Mouse (Mus musculus): ENCODE measurements around the gene Lcp2.

Lcp2 gene

GRCm38 (mm10) chr11:34042808-34043207 is 3.9 kb upstream of the Lcp2 start:
- DNase-seq (ENCODE audit: extremely low read depth, insufficient read length, low spot score) = no peak

- no peak for DNase-seq (ENCODE audit: extremely low read depth, insufficient read length, low spot score)
Measured at GRCm38 (mm10) chr11:34047542-34047937, 820 bp downstream of the Lcp2 start.

GRCm38 (mm10) chr11:34048375-34049124 is 1.8 kb downstream of the Lcp2 start:
- DNase-seq (ENCODE audit: extremely low read depth, insufficient read length, low spot score) = no peak

- no peak for DNase-seq (ENCODE audit: extremely low read depth, insufficient read length, low spot score)
Measured at GRCm38 (mm10) chr11:34049125-34049379, 2.3 kb downstream of the Lcp2 start.

- no peak for DNase-seq (ENCODE audit: extremely low read depth, insufficient read length, low spot score)
Measured at GRCm38 (mm10) chr11:34050063-34050462, 3.3 kb downstream of the Lcp2 start.

GRCm38 (mm10) chr11:34050643-34051042 is 3.9 kb downstream of the Lcp2 start:
- DNase-seq (ENCODE audit: extremely low read depth, insufficient read length, low spot score) = no peak

GRCm38 (mm10) chr11:34053031-34053818 is 6.5 kb downstream of the Lcp2 start:
- no peak for DNase-seq (ENCODE audit: extremely low read depth, insufficient read length, low spot score)

GRCm38 (mm10) chr11:34054031-34054727 is 7.5 kb downstream of the Lcp2 start:
- DNase-seq (ENCODE audit: extremely low read depth, insufficient read length, low spot score) = no peak

GRCm38 (mm10) chr11:34056715-34057114 is 10.0 kb downstream of the Lcp2 start:
- no peak for DNase-seq (ENCODE audit: extremely low read depth, insufficient read length, low spot score)

- DNase-seq (ENCODE audit: extremely low read depth, insufficient read length, low spot score) = no peak
Measured at GRCm38 (mm10) chr11:34058332-34058731, 11.6 kb downstream of the Lcp2 start.

- no peak for DNase-seq (ENCODE audit: extremely low read depth, insufficient read length, low spot score)
Measured at GRCm38 (mm10) chr11:34058960-34059359, 12.2 kb downstream of the Lcp2 start.

GRCm38 (mm10) chr11:34061740-34062139 is 15.0 kb downstream of the Lcp2 start:
- no peak for DNase-seq (ENCODE audit: extremely low read depth, insufficient read length, low spot score)

- DNase-seq (ENCODE audit: extremely low read depth, insufficient read length, low spot score) = no peak
Measured at GRCm38 (mm10) chr11:34063257-34063656, 16.5 kb downstream of the Lcp2 start.

GRCm38 (mm10) chr11:34063702-34064485 is 17.2 kb downstream of the Lcp2 start:
- no peak for DNase-seq (ENCODE audit: extremely low read depth, insufficient read length, low spot score)

GRCm38 (mm10) chr11:34070596-34070995 is 23.9 kb downstream of the Lcp2 start:
- no peak for DNase-seq (ENCODE audit: extremely low read depth, insufficient read length, low spot score)

GRCm38 (mm10) chr11:34072309-34072708 is 25.6 kb downstream of the Lcp2 start:
- no peak for DNase-seq (ENCODE audit: extremely low read depth, insufficient read length, low spot score)

- DNase-seq (ENCODE audit: extremely low read depth, insufficient read length, low spot score) = no peak
Measured at GRCm38 (mm10) chr11:34073776-34074175, 27.1 kb downstream of the Lcp2 start.

GRCm38 (mm10) chr11:34077870-34078269 is 31.1 kb downstream of the Lcp2 start:
- no peak for DNase-seq (ENCODE audit: extremely low read depth, insufficient read length, low spot score)

GRCm38 (mm10) chr11:34078581-34078980 is 31.9 kb downstream of the Lcp2 start:
- DNase-seq (ENCODE audit: extremely low read depth, insufficient read length, low spot score) = no peak

GRCm38 (mm10) chr11:34079542-34080464 is 33.1 kb downstream of the Lcp2 start:
- no peak for DNase-seq (ENCODE audit: extremely low read depth, insufficient read length, low spot score)

Measured in 3134 (cell line).